Mouse (Mus musculus) erythroblast, adult 5-6 weeks (primary cell): ENCODE data around the gene Cenps. TPM values are rescaled to one million over a fixed set of nuclear protein-coding genes. Genes with fewer than 3 reads are reported as not detected.
"Not testable (repeated sequence)": the region's sequence is repeated elsewhere in the genome, so short reads cannot be mapped to it uniquely, and the experiment has no call there.

ENCODE experiments used
- ATAC-seq: replicated peaks from 2 replicates; pipeline ENCODE4 v1.8.0; 2016; ENCODE audit warnings: moderate number of reproducible peaks, mild to moderate bottlenecking, moderate TSS enrichment, inconsistent platforms; ENCODE audit not compliant: poor library complexity, low FRiP score, severe bottlenecking
- total RNA-seq, 2 experiments: library from RNA; stranded (forward) in 1 of 2; stranded (reverse) in 1 of 2; fragments of 150-400 nt in 1 of 2; fragments of 200-764, 138-1000 nt in 1 of 2; gene quantifications; 2 replicates each; pipeline versions ENCODE4 v1.2.3 to v1.2.4; 2015 to 2017; ENCODE audit warnings: low replicate concordance in 2 of 2

Gene Cenps
- total RNA-seq, 2 experiments from 2014 or later, result 2.7 to 7.1 TPM

GRCm38 (mm10) chr4:149126663-149127062, 10.8 kb downstream of the Cenps start, which contains the start of gene Cort:
Gene Cort (minus strand): TSS chr4:149126763.
- ATAC-seq, result no peak

GRCm38 (mm10) chr4:149126115-149126509, 11.3 kb downstream of the Cenps start:
- no peak for ATAC-seq

- ATAC-seq, result no peak
Observed at GRCm38 (mm10) chr4:149125341-149126114, 11.9 kb downstream of the Cenps start.

- ATAC-seq, result no peak
Observed at GRCm38 (mm10) chr4:149123432-149123831, 14.0 kb downstream of the Cenps start.

- ATAC-seq, result not testable (repeated sequence)
Observed at GRCm38 (mm10) chr4:149119978-149120562, 17.4 kb downstream of the Cenps start.

- ATAC-seq, result peak; percentile 95
Observed at GRCm38 (mm10) chr4:149103875-149104561, 33.4 kb downstream of the Cenps start, which contains the start of gene Dffa. Gene Dffa (plus strand): TSS chr4:149104146.

- no peak for ATAC-seq
Observed at GRCm38 (mm10) chr4:149101456-149101855, 36.0 kb downstream of the Cenps start.

GRCm38 (mm10) chr4:149100449-149100848, 37.0 kb downstream of the Cenps start:
- not testable (repeated sequence) for ATAC-seq

- peak; percentile 84 for ATAC-seq
Observed at GRCm38 (mm10) chr4:149099369-149100017, 37.9 kb downstream of the Cenps start, which contains the start of gene Pex14. Gene Pex14 (minus strand): TSS chr4:149099876.

- no peak for ATAC-seq
Observed at GRCm38 (mm10) chr4:149098571-149098970, 38.9 kb downstream of the Cenps start.

GRCm38 (mm10) chr4:149097956-149098355, 39.5 kb downstream of the Cenps start:
- ATAC-seq, result no peak

GRCm38 (mm10) chr4:149091364-149091763, 46.1 kb downstream of the Cenps start:
- ATAC-seq, result no peak

GRCm38 (mm10) chr4:149085381-149085780, 52.0 kb downstream of the Cenps start:
- ATAC-seq, result no peak

- 0 out of 2 replicates have a peak, but pooled peaks have one; percentile 36 for ATAC-seq
Observed at GRCm38 (mm10) chr4:149081528-149081927, 55.9 kb downstream of the Cenps start.

GRCm38 (mm10) chr4:149080111-149080510, 57.3 kb downstream of the Cenps start:
- ATAC-seq, result no peak

GRCm38 (mm10) chr4:149079629-149080028, 57.8 kb downstream of the Cenps start:
- no peak for ATAC-seq

- no peak for ATAC-seq
Observed at GRCm38 (mm10) chr4:149078261-149078660, 59.2 kb downstream of the Cenps start.
